Mouse (Mus musculus) small intestine, adult 2 months (tissue): Measurements from ENCODE around the gene Fam170b. TPM values are rescaled to one million over a fixed set of nuclear protein-coding genes. Genes with fewer than 3 reads are reported as not detected.

Experiments used
- H3K27ac ChIP-seq: fragments of 200-500 bp; 2 replicates; pipeline ENCODE4 v1.5.1; 2012; ENCODE audit warnings: low read depth, low read length, control low read depth, inconsistent platforms; ENCODE audit not compliant: insufficient read depth
- H3K27me3 ChIP-seq: fragments of 200-500 bp; 2 replicates; pipeline ENCODE4 v1.6.1; 2012; ENCODE audit warnings: mild to moderate bottlenecking, moderate library complexity, low read length, inconsistent platforms; ENCODE audit not compliant: control insufficient read depth, insufficient read depth
- H3K36me3 ChIP-seq: fragments of 200-500 bp; 2 replicates; pipeline ENCODE4 v1.6.1; 2012; ENCODE audit warnings: mild to moderate bottlenecking, low read length, control low read depth, inconsistent platforms; ENCODE audit not compliant: control insufficient read depth, insufficient read depth
- H3K4me1 ChIP-seq: fragments of 200-500 bp; 2 replicates; pipeline ENCODE4 v1.6.1; 2012; ENCODE audit warnings: low read length, inconsistent platforms, mixed read lengths; ENCODE audit not compliant: control insufficient read depth, insufficient read depth, insufficient read length
- H3K4me3 ChIP-seq: fragments of 200-500 bp; 2 replicates; pipeline ENCODE4 v1.5.1; 2012; ENCODE audit warnings: low read depth, mild to moderate bottlenecking, control low read depth, inconsistent platforms, low read length, moderate library complexity
- CTCF ChIP-seq: fragments of 200-500 bp; IDR thresholded peaks from 2 replicates; pipeline ENCODE4 v1.5.1; 2012; ENCODE audit warnings: low read depth, mild to moderate bottlenecking, control low read depth, inconsistent platforms, low read length, moderate library complexity, mixed read lengths; ENCODE audit not compliant: insufficient replicate concordance, insufficient read length; ENCODE audit errors: extremely low read depth
- POLR2A ChIP-seq: fragments of 200-500 bp; IDR thresholded peaks from 2 replicates; pipeline ENCODE4 v1.6.1; 2012; ENCODE audit warnings: low read depth, mild to moderate bottlenecking, control low read depth, inconsistent platforms, low read length, moderate library complexity
- WGBS: fragments of 180-500 bp; shearing (Covaris S2); methylation state at CpG from one replicate; pipeline ENCODE4 v1.1.7; 2018; 5-methylcytosine and 5-hydroxymethylcytosine counted together
- polyA plus RNA-seq: library from polyadenylated mRNA; depleted of rRNA; stranded (reverse); fragments of >200 nt; gene quantifications from 2 replicates; pipeline ENCODE4 v1.2.3, GENCODE M21; 2012; rRNA removed

Gene Fam170b
- polyA plus RNA-seq, 1 experiment = not detected

- no peak for TF ChIP-seq CTCF
- TF ChIP-seq POLR2A = no peak
- H3K36me3 ChIP-seq = no peaks in the 10 kb centered on the region
- 57% methylated on average over 5 of the region's 5 CpGs for WGBS
- H3K4me1 ChIP-seq = no peaks in the 10 kb centered on the region
- no peak overlapping the region for H3K27ac ChIP-seq
- no peaks in the 10 kb centered on the region; the same call in 1 of the 2 replicates for H3K27me3 ChIP-seq
- H3K4me3 ChIP-seq = no peak overlapping the region
Observed at GRCm38 (mm10) chr14:32871963-32872362, 38.2 kb downstream of the Fam170b start.

DNA sequence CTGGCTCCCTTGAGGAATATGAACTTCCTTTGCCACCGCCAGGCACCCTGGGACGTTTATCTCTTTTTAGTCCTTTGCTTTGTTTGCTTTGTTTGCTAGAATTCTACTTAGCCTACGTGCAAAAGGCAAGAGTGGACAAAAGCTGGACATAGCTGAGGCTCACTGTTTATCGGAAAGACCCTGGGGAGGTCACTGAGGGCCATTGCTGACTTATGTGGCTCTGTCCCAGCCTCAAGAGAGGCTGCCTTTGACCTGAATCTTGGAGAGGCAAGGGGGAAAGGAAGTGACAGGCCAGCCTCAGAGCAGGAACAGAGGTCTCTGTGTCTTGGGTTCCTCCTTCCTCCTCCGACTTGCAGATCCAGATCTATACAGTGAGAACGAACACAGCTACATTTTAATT, 43.8 kb downstream of the Fam170b start:
- Histone ChIP-seq H3K27ac (no peak overlapping the region), H3K27me3 (no peaks in the 10 kb centered on the region; the same call in 1 of the 2 replicates), H3K4me3 (no peak overlapping the region), H3K36me3 (no peaks in the 10 kb centered on the region), H3K4me1 (no peaks in the 10 kb centered on the region)
- 38% methylated on average over 6 of the region's 6 CpGs for WGBS
- TF ChIP-seq CTCF (no peak), POLR2A (no peak)

DNA sequence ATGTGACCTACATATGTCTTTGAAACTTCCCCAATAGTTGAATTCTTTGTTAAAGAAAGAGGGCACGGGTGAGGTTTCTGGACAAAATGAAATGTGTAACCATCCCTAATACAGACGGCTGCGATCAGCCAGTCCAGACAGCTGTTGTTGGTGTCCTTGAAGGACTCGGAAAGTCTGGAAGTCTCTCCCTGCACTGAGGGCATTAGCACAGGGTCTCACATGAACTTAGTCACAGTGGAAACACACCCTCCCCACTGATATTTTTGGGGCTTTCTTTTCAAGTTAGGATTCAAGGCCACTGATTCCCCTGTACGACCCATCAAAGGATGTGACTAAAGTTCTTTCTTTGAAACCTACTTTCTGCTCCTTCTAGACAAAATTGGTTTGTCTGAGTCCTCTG, 46.6 kb downstream of the Fam170b start:
- WGBS = 73% methylated on average over 5 of the region's 5 CpGs
- no peak for TF ChIP-seq POLR2A
- no peak for TF ChIP-seq CTCF
- H3K27ac ChIP-seq = no peak overlapping the region
- no peaks in the 10 kb centered on the region for H3K27me3 ChIP-seq
- H3K4me3 ChIP-seq = no peak overlapping the region
- H3K4me1 ChIP-seq = no peaks in the 10 kb centered on the region
- no peaks in the 10 kb centered on the region for H3K36me3 ChIP-seq

DNA sequence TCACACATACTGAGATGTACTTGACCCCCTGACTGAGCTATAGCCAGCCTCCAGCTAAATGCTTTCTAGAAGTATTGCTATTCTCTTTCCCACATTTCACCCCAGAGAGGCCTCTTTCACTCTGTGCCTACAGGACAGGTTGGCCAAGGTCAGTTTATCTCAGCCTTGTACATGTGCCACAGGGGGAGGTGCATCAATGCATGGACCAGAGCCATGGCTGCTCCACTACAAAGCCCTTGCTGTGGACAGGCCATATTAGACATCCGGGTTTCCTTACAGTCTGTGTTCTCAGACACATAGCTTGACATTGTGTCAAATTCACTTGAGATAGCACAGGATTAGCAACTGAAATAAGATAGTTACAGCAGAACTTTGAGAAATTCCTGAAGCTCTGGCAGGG, 47.9 kb downstream of the Fam170b start:
- no peaks in the 10 kb centered on the region for H3K4me1 ChIP-seq
- no peak for TF ChIP-seq CTCF
- TF ChIP-seq POLR2A = no peak
- 82% methylated on average over 1 of the region's 1 CpGs for WGBS
- H3K4me3 ChIP-seq = no peak overlapping the region
- no peaks in the 10 kb centered on the region for H3K36me3 ChIP-seq
- H3K27ac ChIP-seq = no peak overlapping the region
- H3K27me3 ChIP-seq = no peaks in the 10 kb centered on the region

Other genes with a start within 250 kb of the Fam170b start
- not detected in 2 replicates for gene Prrxl1, start 234.6 kb upstream of the Fam170b start, polyA plus RNA-seq
- 0.11 TPM in 2 replicates for gene 3425401B19Rik, start 148.7 kb upstream of the Fam170b start, polyA plus RNA-seq
- 0.90 and 1.5 TPM in 2 replicates for gene Tmem273, start 48.0 kb upstream of the Fam170b start, polyA plus RNA-seq
- 1.6 and 2.7 TPM in 2 replicates for gene Vstm4, start 22.8 kb downstream of the Fam170b start, polyA plus RNA-seq
- 0.22 TPM in 2 replicates for gene Lrrc18, start 157.4 kb downstream of the Fam170b start, polyA plus RNA-seq